Mouse (Mus musculus) right cerebral cortex, adult 2 months (tissue): ENCODE results near the gene Cdipt.

Experiments used
- DNase-seq, 2 experiments: peaks; one replicate each; pipeline ENCODE4 v3.0.0; 2021 to 2022; ENCODE audit warnings: low spot score in 2 of 2

Cdipt gene

GRCm38 (mm10) chr7:126975893-126975949 is at the start of gene Cdipt:
Cdipt (plus strand) TSS chr7:126975914.
- DNase-seq: no peak

GRCm38 (mm10) chr7:126926299-126926698 is 49.4 kb upstream of the Cdipt start:
- no peak for DNase-seq

GRCm38 (mm10) chr7:126928384-126929037 is 47.2 kb upstream of the Cdipt start, which contains the start of gene Kctd13:
Kctd13 (plus strand) TSS chr7:126928879.
- DNase-seq: peak; percentile 84 to 87

GRCm38 (mm10) chr7:126929046-126929445 is 46.7 kb upstream of the Cdipt start:
- peak in 1 of 2 experiments; percentile 52 for DNase-seq

- no peak for DNase-seq
Measured at GRCm38 (mm10) chr7:126932652-126933051, 43.1 kb upstream of the Cdipt start.

GRCm38 (mm10) chr7:126941171-126941570 is 34.5 kb upstream of the Cdipt start:
- no peak for DNase-seq

- DNase-seq: no peak
Measured at GRCm38 (mm10) chr7:126941801-126942200, 33.9 kb upstream of the Cdipt start.

GRCm38 (mm10) chr7:126946530-126946929 is 29.2 kb upstream of the Cdipt start:
- DNase-seq: no peak

GRCm38 (mm10) chr7:126948626-126949025 is 27.1 kb upstream of the Cdipt start:
- no peak for DNase-seq

- DNase-seq: peak; percentile 64 to 78
Measured at GRCm38 (mm10) chr7:126949403-126949792, 26.3 kb upstream of the Cdipt start, which contains the start of gene Asphd1. Asphd1 (minus strand) TSS chr7:126949582.

GRCm38 (mm10) chr7:126949793-126950646 is 25.7 kb upstream of the Cdipt start, which contains the start of gene Sez6l2:
Sez6l2 (plus strand) TSS chr7:126950563.
- peak; percentile 82 to 83 for DNase-seq

- DNase-seq: peak; percentile 52 to 61
Measured at GRCm38 (mm10) chr7:126950647-126951615, 24.8 kb upstream of the Cdipt start.

GRCm38 (mm10) chr7:126951741-126952140 is 24.0 kb upstream of the Cdipt start:
- no peak for DNase-seq

- no peak for DNase-seq
Measured at GRCm38 (mm10) chr7:126952646-126953045, 23.1 kb upstream of the Cdipt start.

GRCm38 (mm10) chr7:126955125-126955524 is 20.6 kb upstream of the Cdipt start:
- no peak for DNase-seq

- DNase-seq: no peak
Measured at GRCm38 (mm10) chr7:126959780-126960179, 15.9 kb upstream of the Cdipt start.

GRCm38 (mm10) chr7:126961095-126961494 is 14.6 kb upstream of the Cdipt start:
- DNase-seq: peak in 1 of 2 experiments; percentile 32

- DNase-seq: peak in 1 of 2 experiments; percentile 25
Measured at GRCm38 (mm10) chr7:126961965-126962364, 13.7 kb upstream of the Cdipt start.

GRCm38 (mm10) chr7:126963548-126964286 is 12.0 kb upstream of the Cdipt start:
- DNase-seq: peak in 1 of 2 experiments; percentile 11

- DNase-seq: peak in 1 of 2 experiments; percentile 7
Measured at GRCm38 (mm10) chr7:126965568-126965967, 10.1 kb upstream of the Cdipt start.

- DNase-seq: no peak
Measured at GRCm38 (mm10) chr7:126967361-126967760, 8.4 kb upstream of the Cdipt start.
